Mouse (Mus musculus) liver, adult 2 months (tissue): ENCODE results near the gene Gpn2. TPM values are rescaled to one million over a fixed set of nuclear protein-coding genes. Genes with fewer than 3 reads are reported as not detected.

Source experiments
- DNase-seq: peaks from one replicate; pipeline ENCODE4 v3.0.0-alpha.2; 2011; ENCODE audit warnings: low read depth, low spot score; ENCODE audit errors: extremely low read depth
- H3K27ac ChIP-seq: fragments of 200-500 bp; replicated peaks from 2 replicates; pipeline ENCODE4 v1.5.1; 2012; ENCODE audit warnings: low read depth, mild to moderate bottlenecking, control low read depth, inconsistent platforms, low read length; ENCODE audit not compliant: insufficient read depth
- H3K27me3 ChIP-seq: fragments of 200-500 bp; 2 replicates; pipeline ENCODE4 v1.6.1; 2012; ENCODE audit warnings: mild to moderate bottlenecking, moderate library complexity, low read length, inconsistent platforms; ENCODE audit not compliant: control insufficient read depth, insufficient read depth
- H3K36me3 ChIP-seq: fragments of 200-500 bp; 2 replicates; pipeline ENCODE4 v1.6.1; 2012; ENCODE audit warnings: low read length, inconsistent platforms; ENCODE audit not compliant: control insufficient read depth, insufficient read depth
- H3K4me1 ChIP-seq: fragments of 200-500 bp; 2 replicates; pipeline ENCODE4 v1.6.1; 2011; ENCODE audit warnings: low read length; ENCODE audit not compliant: control insufficient read depth, insufficient read depth
- H3K4me3 ChIP-seq: fragments of 200-500 bp; 2 replicates; pipeline ENCODE4 v1.5.1; 2011; ENCODE audit warnings: low read depth, mild to moderate bottlenecking, control low read depth, low read length, moderate library complexity; ENCODE audit not compliant: insufficient read depth
- H3K79me2 ChIP-seq: fragments of 200-500 bp; 2 replicates; pipeline ENCODE4 v1.6.1; 2012; ENCODE audit warnings: inconsistent platforms, mild to moderate bottlenecking, low read length, moderate library complexity; ENCODE audit not compliant: control insufficient read depth, insufficient read depth
- H3K9ac ChIP-seq: fragments of 200-500 bp; 2 replicates; pipeline ENCODE4 v1.6.1; 2012; ENCODE audit warnings: low read depth, mild to moderate bottlenecking, control low read depth, inconsistent platforms, low read length
- CTCF ChIP-seq: fragments of 200-500 bp; IDR thresholded peaks from 2 replicates; pipeline ENCODE4 v1.5.1; 2011; ENCODE audit warnings: low read depth, low read length, control low read depth
- POLR2A ChIP-seq: fragments of 200-500 bp; IDR thresholded peaks from 2 replicates; pipeline ENCODE4 v1.6.1; 2011; ENCODE audit warnings: low read length, control low read depth; ENCODE audit not compliant: insufficient read depth; ENCODE audit errors: extremely low read depth
- WGBS: fragments of 180-500 bp; shearing (Covaris S2); methylation state at CpG from one replicate; pipeline ENCODE4 v1.1.7; 2018; 5-methylcytosine and 5-hydroxymethylcytosine counted together
- polyA plus RNA-seq: library from polyadenylated mRNA; depleted of rRNA; stranded (reverse); fragments of >200 nt; gene quantifications from 2 replicates; pipeline ENCODE4 v1.2.3, GENCODE M21; 2012
- total RNA-seq: library from RNA; depleted of rRNA; stranded (reverse); fragments of >200 nt; gene quantifications from 2 replicates; pipeline ENCODE4 v1.2.3, GENCODE M21; 2014

Gene Gpn2
- total and polyA plus RNA-seq, 2 experiments = 8.9 to 38.2 TPM

GRCm38 (mm10) chr4:133563123-133563571, 21.0 kb upstream of the Gpn2 start:
- peaks cover 34% of the 10 kb centered on the region for H3K4me1 ChIP-seq
- peak overlapping the region; percentile 85 for H3K27ac ChIP-seq
- peak overlapping the region; percentile 51 for H3K9ac ChIP-seq
- no peaks in the 10 kb centered on the region for H3K79me2 ChIP-seq
- H3K36me3 ChIP-seq = no peaks in the 10 kb centered on the region
- 11% methylated on average over 11 of the region's 11 CpGs for WGBS
- peak; percentile 99 for DNase-seq
- H3K27me3 ChIP-seq = no peaks in the 10 kb centered on the region
- TF ChIP-seq CTCF = no peak
- TF ChIP-seq POLR2A = 0 out of 2 replicates have a peak, but pooled peaks have one; percentile 21
- no peak overlapping the region for H3K4me3 ChIP-seq

DNA sequence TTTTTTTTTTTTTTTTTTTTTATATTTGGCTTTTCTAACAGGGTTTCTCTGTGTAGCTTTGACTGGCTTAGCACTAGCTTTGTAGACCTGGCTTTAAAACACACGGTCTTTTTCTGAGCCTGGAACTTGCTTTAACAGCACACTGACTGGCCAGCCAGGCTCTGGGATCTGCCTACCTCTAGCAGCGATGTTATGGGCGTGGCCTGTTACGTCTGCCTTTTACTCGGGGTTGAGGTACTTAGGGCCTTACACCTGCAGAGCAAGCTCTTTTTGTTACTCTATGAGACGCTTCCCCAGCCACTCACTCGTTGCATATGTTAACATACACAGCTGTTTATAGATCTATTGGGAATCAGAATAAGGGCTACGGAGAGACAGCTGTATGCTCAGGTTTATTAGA, 16.9 kb upstream of the Gpn2 start:
- Histone ChIP-seq H3K4me3 (no peak overlapping the region), H3K9ac (no peak overlapping the region), H3K79me2 (no peaks in the 10 kb centered on the region), H3K27ac (no peak overlapping the region), H3K4me1 (peaks cover 19% of the 10 kb centered on the region), H3K27me3 (no peaks in the 10 kb centered on the region), H3K36me3 (no peaks in the 10 kb centered on the region)
- WGBS = 47% methylated on average over 8 of the region's 8 CpGs
- no peak for TF ChIP-seq CTCF
- TF ChIP-seq POLR2A = no peak
- peak; percentile 66 for DNase-seq

DNA sequence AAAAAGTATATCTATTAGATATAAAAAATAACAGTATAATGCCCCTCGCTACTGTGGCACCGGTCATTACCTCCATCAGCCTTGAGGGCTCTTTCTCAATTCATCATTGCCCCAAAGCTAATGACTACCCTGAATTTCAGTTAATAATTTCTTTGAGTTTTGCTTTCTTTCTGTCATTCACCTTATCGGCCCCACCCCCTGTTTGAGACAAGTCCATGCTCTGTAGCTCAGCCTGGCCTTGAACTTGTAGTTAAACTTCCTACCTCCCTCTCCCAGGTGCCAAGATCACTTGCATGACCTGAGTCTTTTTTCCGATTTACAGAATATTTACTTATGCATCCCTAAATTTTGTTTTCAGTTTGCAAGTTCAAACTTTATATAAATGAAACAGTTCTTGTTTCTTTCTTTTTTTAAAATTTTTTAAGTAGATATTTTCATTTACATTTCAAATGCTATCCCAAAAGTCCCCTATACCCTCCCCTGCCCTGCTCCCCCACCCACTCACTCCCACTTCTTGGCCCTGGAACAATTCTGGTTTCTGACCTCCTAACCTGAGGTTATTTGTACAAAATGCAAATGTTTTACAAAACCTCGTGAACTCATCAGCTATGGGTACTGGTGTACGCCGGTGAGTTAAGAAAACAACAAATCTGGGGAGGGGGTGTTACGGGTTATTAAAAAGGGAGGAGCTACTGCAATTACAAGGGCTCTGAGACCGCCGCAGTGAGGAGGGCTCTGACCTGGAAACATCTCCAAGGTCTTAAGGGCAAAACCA, 14.7 kb upstream of the Gpn2 start:
- Histone ChIP-seq H3K27me3 (no peaks in the 10 kb centered on the region), H3K27ac (peak overlapping the region; percentile 94), H3K36me3 (no peaks in the 10 kb centered on the region), H3K4me3 (no peak overlapping the region), H3K79me2 (no peaks in the 10 kb centered on the region), H3K4me1 (peaks cover 8% of the 10 kb centered on the region; the same call in 1 of the 2 replicates), H3K9ac (peak overlapping the region; percentile 59)
- TF ChIP-seq POLR2A (no peak), CTCF (no peak)
- DNase-seq = peak; percentile 99
- WGBS = 20% methylated on average over 10 of the region's 10 CpGs

DNA sequence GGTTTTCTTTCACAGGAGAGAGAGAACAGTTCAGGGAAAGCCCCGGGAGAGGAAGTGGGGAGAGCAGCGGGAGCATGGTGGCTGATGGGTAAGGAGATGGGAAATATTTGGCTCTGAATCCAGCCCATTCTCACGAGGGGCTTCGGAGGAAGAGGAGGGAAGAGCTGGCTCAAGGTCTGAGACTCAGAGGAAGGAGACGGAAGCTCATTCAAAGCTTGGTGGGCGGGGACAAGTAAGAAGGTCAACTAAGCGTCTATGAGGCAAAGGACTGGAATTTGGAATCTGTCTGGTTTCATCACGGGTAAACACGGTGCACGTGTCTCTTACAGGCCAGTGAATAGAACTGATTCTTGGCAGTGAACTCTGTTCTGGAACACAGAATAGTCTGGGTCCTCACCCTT, 14.1 kb upstream of the Gpn2 start:
- no peaks in the 10 kb centered on the region for H3K36me3 ChIP-seq

DNA sequence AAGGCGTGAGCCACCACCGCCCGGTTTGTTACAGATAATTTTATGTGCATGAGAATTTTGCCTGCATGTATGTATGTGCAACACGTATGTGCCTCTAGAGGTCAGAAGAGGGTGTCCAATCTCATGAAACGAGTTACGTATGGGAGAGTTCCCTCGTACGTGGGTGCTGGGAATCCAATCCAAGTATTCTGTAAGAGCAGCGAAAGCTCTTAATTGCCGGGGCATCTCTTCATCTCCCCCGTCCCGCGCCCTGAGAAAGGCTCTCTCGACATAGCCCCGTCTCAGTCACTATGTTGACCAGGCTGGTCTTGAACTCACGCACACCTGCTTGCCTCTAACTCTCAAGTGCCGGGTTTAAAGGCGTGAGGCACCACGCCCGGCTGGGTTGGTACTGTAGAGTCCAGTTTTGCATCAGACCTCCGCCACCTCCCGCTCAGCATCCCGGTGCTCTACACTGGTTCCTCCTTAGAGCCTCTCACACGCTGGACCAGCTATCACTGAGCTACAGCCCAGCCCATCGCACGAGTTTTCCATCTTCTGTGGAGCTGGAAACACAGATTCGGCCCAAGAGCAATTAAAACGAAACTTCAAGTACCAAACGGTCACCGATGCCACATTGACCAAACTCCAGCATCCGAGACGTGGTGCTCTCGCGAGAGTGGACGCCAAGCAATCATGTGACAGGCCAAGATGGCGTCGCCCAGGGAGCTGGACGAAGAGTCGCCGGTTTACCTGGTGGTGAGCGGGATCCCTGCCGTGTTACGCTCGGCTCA, 9.9 kb upstream of the Gpn2 start, which contains the start of gene Gpatch3:
Gene Gpatch3, plus strand, starts transcription at position 676 of the 773 bp plus-strand sequence.
- peak within 1 kb of the TSS; percentile 79 for H3K4me3 ChIP-seq
- peak within 1 kb of the TSS; percentile 48 for H3K27ac ChIP-seq
- no peak; the same call in 1 of the 2 replicates for TF ChIP-seq POLR2A
- TF ChIP-seq CTCF = peak; percentile 2; the same call in 1 of the 2 replicates
- H3K9ac ChIP-seq = peak within 1 kb of the TSS; percentile 75
- H3K79me2 ChIP-seq = peaks cover 7% of the 10 kb centered on the region; the same call in 1 of the 2 replicates
- 5% methylated on average over 44 of the region's 44 CpGs for WGBS
- peaks cover 9% of the 10 kb centered on the region for H3K4me1 ChIP-seq
- no peaks in the 10 kb centered on the region for H3K27me3 ChIP-seq
- DNase-seq = peak; percentile 88
- H3K36me3 ChIP-seq = no peaks in the 10 kb centered on the region; the same call in 1 of the 2 replicates

More for the DNA sequence above, 14.1 kb upstream of the Gpn2 start:
- Histone ChIP-seq H3K4me3 (no peak overlapping the region; the same call in 1 of the 2 replicates), H3K27me3 (no peaks in the 10 kb centered on the region), H3K9ac (peak overlapping the region; percentile 59), H3K79me2 (peaks cover 4% of the 10 kb centered on the region; the same call in 1 of the 2 replicates), H3K27ac (peak overlapping the region; percentile 94), H3K4me1 (peaks cover 9% of the 10 kb centered on the region; the same call in 1 of the 2 replicates)
- DNase-seq = peak; percentile 100
- WGBS = 6% methylated on average over 10 of the region's 10 CpGs
- TF ChIP-seq CTCF (no peak), POLR2A (no peak)
